Mouse (Mus musculus): ENCODE data around the gene Ikzf1.

Gene Ikzf1

GRCm38 (mm10) chr11:11719748-11720147, 34.9 kb downstream of the Ikzf1 start:
- no peak for DNase-seq (ENCODE audit: low read depth, low spot score)

GRCm38 (mm10) chr11:11725252-11725875, 40.6 kb downstream of the Ikzf1 start:
- DNase-seq (ENCODE audit: low read depth, low spot score), result no peak

GRCm38 (mm10) chr11:11725876-11726525, 41.2 kb downstream of the Ikzf1 start:
- DNase-seq (ENCODE audit: low read depth, low spot score), result no peak

- DNase-seq (ENCODE audit: low read depth, low spot score), result no peak
Observed at GRCm38 (mm10) chr11:11726807-11727276, 42.0 kb downstream of the Ikzf1 start.

GRCm38 (mm10) chr11:11727936-11728556, 43.2 kb downstream of the Ikzf1 start:
- DNase-seq (ENCODE audit: low read depth, low spot score), result no peak

- DNase-seq (ENCODE audit: low read depth, low spot score), result no peak
Observed at GRCm38 (mm10) chr11:11729216-11729615, 44.4 kb downstream of the Ikzf1 start.

DNA sequence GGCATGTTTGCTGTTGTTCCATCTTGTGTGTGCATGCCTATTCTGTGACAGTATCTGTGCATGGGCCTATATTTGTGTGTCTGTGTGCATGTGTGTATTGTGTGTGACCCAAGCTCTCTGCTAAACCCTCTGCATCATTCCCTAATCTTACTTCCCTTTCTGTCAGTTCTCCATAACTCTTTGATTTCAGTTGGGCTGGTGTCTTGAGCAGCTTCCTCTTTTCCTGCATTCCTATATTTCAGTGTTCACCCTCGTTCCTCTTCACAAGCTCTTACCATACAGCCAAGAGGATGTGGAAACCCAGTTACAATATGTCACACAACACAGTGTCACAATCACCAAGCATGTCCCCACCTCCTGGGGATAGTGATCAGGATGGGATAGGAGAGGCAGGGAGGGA, 45.3 kb downstream of the Ikzf1 start:
- no peak for DNase-seq (ENCODE audit: low read depth, low spot score)

GRCm38 (mm10) chr11:11731727-11732126, 46.9 kb downstream of the Ikzf1 start:
- DNase-seq (ENCODE audit: low read depth, low spot score), result no peak

GRCm38 (mm10) chr11:11732972-11733770, 48.4 kb downstream of the Ikzf1 start:
- no peak for DNase-seq (ENCODE audit: low read depth, low spot score)

DNA sequence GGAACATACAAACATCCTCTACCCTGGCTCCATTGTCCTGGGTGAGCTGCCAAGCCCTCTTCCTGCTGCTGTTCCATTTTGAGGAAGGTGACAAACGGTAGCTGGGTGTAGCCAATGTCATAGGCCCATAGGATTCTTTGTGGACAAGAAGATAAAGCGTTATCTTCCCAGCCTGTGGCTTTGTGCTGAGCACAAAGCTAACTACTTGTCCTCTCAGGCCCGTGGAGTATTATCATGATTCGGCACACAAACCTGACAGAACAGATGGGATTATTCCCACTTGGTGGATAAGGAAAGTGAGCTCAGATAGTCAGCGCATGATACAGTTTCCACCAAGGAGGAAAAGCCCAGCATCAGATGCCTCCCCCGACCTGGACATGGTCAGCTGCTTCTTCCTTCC, 50.4 kb downstream of the Ikzf1 start:
- DNase-seq (ENCODE audit: low read depth, low spot score), result no peak

DNA sequence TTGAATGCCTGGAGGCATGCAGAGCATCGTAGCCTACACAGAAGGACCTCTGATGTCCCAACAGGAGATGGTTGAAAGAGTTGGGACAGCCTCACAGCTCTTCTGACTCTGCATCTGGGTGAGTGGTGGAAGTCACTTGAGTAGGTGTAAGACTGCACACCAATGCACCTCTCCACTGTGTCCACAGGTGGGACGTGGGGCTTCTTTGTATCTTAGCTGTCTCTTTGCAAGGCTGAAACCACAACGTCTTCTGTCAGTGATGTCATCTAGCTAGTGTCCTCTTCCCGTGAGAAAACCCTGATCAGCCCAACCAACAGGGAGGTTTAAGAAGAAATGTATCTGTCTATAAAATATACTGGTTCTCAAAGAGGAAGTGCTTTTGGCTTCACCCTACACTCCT, 52.1 kb downstream of the Ikzf1 start:
- DNase-seq (ENCODE audit: low read depth, low spot score), result no peak

GRCm38 (mm10) chr11:11737562-11737961, 52.8 kb downstream of the Ikzf1 start:
- DNase-seq (ENCODE audit: low read depth, low spot score), result no peak

- no peak for DNase-seq (ENCODE audit: low read depth, low spot score)
Observed at GRCm38 (mm10) chr11:11739054-11739453, 54.3 kb downstream of the Ikzf1 start.

DNA sequence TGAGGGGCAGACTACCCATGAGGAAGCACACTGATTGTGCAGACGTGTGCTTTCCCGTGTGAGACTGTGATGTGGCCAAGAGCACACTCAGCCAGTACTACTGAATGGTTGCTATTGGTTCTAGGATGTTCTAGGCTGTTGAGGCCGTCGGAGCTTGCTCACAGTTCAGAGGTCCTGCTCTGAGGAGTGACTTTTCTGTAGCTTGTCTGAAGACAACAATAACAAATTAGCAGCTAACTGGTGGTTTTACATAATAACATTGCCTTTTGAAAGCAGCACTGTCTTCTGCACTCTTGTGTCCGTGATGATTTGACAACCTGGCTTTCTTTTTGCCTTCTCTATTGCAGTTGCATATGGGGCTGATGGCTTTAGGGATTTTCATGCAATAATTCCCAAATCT, 55.8 kb downstream of the Ikzf1 start:
- no peak for DNase-seq (ENCODE audit: low read depth, low spot score)

GRCm38 (mm10) chr11:11741574-11741973, 56.8 kb downstream of the Ikzf1 start:
- no peak for DNase-seq (ENCODE audit: low read depth, low spot score)

GRCm38 (mm10) chr11:11742626-11743025, 57.8 kb downstream of the Ikzf1 start:
- peak; percentile 81 for DNase-seq (ENCODE audit: low read depth, low spot score)

DNA sequence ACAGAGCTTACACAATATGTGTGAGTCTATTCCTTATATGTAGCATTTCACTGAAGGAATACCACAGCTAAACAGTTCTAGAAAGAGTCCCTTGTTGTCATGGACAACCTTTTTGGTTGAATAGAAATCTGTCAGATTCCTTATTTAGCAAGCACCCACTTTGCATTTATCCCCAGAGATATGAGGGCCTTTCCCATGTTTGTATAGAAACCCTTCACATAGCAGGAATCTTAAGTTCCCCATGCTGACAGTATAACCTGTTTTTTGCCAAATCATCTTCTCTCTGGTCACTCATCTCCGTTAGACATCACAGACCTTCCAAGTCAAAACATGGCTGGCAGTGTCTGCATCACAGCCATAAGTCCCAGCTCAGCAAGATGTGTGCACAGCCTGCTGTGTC, 59.4 kb downstream of the Ikzf1 start:
- DNase-seq (ENCODE audit: low read depth, low spot score), result no peak

- peak; percentile 90 for DNase-seq (ENCODE audit: low read depth, low spot score)
Observed at GRCm38 (mm10) chr11:11751091-11751490, 66.3 kb downstream of the Ikzf1 start.

GRCm38 (mm10) chr11:11752859-11753258, 68.1 kb downstream of the Ikzf1 start:
- DNase-seq (ENCODE audit: low read depth, low spot score), result no peak

DNA sequence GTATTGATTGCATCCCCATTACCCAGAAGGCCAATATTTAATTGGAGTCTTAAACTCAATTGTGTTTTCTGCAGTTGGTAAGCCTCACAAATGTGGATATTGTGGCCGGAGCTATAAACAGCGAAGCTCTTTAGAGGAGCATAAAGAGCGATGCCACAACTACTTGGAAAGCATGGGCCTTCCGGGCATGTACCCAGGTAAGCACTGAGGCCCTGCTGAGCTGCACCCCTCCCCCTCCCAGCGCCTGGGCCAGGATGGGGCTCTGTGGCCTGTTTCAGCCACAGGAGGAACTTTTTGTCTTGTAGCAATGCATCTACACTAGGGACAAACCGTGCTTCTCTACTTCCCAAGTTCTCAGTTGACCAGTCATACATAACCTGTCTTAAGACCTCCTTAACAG, 73.3 kb downstream of the Ikzf1 start:
- DNase-seq (ENCODE audit: low read depth, low spot score), result no peak

DNA sequence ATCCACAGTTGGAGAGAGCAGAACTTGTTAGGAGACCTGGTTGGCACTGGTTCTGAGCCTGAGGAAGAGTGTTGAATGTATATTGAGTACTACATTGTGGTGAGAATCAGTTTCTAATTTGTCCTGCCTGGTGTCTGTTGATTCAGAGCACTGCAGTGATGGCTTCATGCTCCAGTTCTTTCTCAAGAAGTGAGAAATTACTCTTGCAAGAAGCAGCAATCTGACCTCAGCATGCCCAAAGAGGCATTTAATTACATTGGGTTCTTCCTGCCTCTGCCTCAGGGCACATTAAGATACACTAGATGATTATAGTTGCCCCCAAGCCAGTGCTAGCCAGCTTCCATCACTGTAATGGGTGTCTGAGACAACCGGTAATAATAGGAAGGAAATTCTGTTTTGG, 74.1 kb downstream of the Ikzf1 start:
- DNase-seq (ENCODE audit: low read depth, low spot score), result peak; percentile 53

DNA sequence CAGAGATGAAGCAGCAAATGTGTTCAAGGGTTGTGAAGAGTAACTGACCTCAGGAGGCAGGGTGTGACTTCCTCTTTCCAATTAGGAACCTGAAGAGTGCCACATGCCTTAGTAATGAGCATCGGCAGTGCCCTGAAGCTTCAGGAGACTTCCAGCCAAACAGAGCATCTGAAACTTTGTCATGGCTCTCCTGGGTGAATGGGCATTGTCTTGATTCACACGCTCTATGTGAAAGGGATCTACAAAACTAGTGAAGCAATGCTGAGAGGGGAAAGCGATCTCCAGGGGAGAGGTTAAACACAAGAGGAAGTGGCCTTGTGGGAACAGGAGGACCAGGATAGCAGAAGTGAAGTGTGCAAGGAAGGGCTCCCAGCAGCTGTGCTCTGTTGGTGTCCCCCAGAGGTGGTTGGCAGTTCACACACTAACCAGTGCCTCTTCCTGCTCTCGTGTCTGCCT, 78.4 kb downstream of the Ikzf1 start:
- peak; percentile 58 for DNase-seq (ENCODE audit: low read depth, low spot score)
